Mouse (Mus musculus) ES-Bruce4 (cell line): ENCODE results near the gene Hormad2. TPM values are rescaled to one million over a fixed set of nuclear protein-coding genes. Genes with fewer than 3 reads are reported as not detected.

ENCODE experiments used
- H3K27ac ChIP-seq: 2 replicates; pipeline ENCODE4 v1.5.1; 2012; ENCODE audit warnings: low read length, inconsistent platforms; ENCODE audit not compliant: insufficient read depth
- H3K27me3 ChIP-seq: 2 replicates; pipeline ENCODE4 v1.6.1; 2012; ENCODE audit warnings: mild to moderate bottlenecking, low read length, inconsistent platforms; ENCODE audit not compliant: control insufficient read depth, poor library complexity, insufficient read depth, severe bottlenecking
- H3K36me3 ChIP-seq: 2 replicates; pipeline ENCODE4 v1.6.1; 2012; ENCODE audit warnings: inconsistent platforms, mild to moderate bottlenecking, low read length, moderate library complexity; ENCODE audit not compliant: control insufficient read depth, poor library complexity, insufficient read depth, severe bottlenecking
- H3K4me1 ChIP-seq: one replicate; pipeline ENCODE4 v1.8.1; 2011; ENCODE audit warnings: low read length; ENCODE audit not compliant: control insufficient read depth, insufficient read depth
- H3K4me3 ChIP-seq: 2 replicates; pipeline ENCODE4 v1.5.1; 2011; ENCODE audit warnings: low read depth, mild to moderate bottlenecking, low read length
- H3K9ac ChIP-seq: 2 replicates; pipeline ENCODE4 v1.6.1; 2012; ENCODE audit warnings: low read depth, mild to moderate bottlenecking, inconsistent platforms; ENCODE audit not compliant: poor library complexity, severe bottlenecking
- H3K9me3 ChIP-seq: replicated peaks from 2 replicates; pipeline ENCODE4 v1.6.1; 2012; ENCODE audit warnings: mild to moderate bottlenecking, low read length, inconsistent platforms; ENCODE audit not compliant: control insufficient read depth, poor library complexity, insufficient read depth, severe bottlenecking
- CTCF ChIP-seq: IDR thresholded peaks from one replicate; pipeline ENCODE4 v1.8.1; 2011; ENCODE audit warnings: low read depth, low read length
- EP300 ChIP-seq: IDR thresholded peaks from 2 replicates; pipeline ENCODE4 v1.6.1; 2011; ENCODE audit warnings: low read depth, low read length; ENCODE audit not compliant: insufficient read depth
- POLR2A ChIP-seq: IDR thresholded peaks from one replicate; pipeline ENCODE4 v1.8.1; 2011; ENCODE audit warnings: low read length; ENCODE audit not compliant: insufficient read depth
- polyA plus RNA-seq: library from polyadenylated mRNA; stranded (reverse); fragments of >200 nt; gene quantifications from 2 replicates; pipeline ENCODE4 v1.2.4, GENCODE M21; 2011; ENCODE audit warnings: low read depth; ENCODE audit not compliant: missing spikeins, insufficient read depth, insufficient read length

Hormad2 gene
- polyA plus RNA-seq, 1 experiment, result 3.2 TPM

GRCm38 (mm10) chr11:4467436-4467835 is 26.5 kb upstream of the Hormad2 start:
- H3K9me3 ChIP-seq, result no peaks in the 10 kb centered on the region
- peaks cover 2% of the 10 kb centered on the region for H3K4me1 ChIP-seq
- no peaks in the 10 kb centered on the region for H3K36me3 ChIP-seq
- H3K27ac ChIP-seq, result no peak overlapping the region
- no peak overlapping the region for H3K4me3 ChIP-seq
- H3K27me3 ChIP-seq, result no peaks in the 10 kb centered on the region
- TF ChIP-seq EP300 (no peak), POLR2A (no peak), CTCF (no peak)
- no peak overlapping the region for H3K9ac ChIP-seq

- no peaks in the 10 kb centered on the region for H3K36me3 ChIP-seq
- TF ChIP-seq EP300, result no peak
- no peak for TF ChIP-seq POLR2A
- H3K4me1 ChIP-seq, result peaks cover 2% of the 10 kb centered on the region
- no peaks in the 10 kb centered on the region for H3K27me3 ChIP-seq
- H3K27ac ChIP-seq, result no peak overlapping the region
- no peak overlapping the region for H3K9ac ChIP-seq
- no peaks in the 10 kb centered on the region for H3K9me3 ChIP-seq
- no peak overlapping the region for H3K4me3 ChIP-seq
Measured at GRCm38 (mm10) chr11:4466191-4466590, 25.3 kb upstream of the Hormad2 start.

GRCm38 (mm10) chr11:4464616-4465015 is 23.7 kb upstream of the Hormad2 start:
- TF ChIP-seq CTCF (no peak), POLR2A (no peak), EP300 (no peak)
- H3K27ac ChIP-seq, result 0 out of 2 replicates have a peak overlapping the region, but pooled peaks have one; percentile 3
- H3K4me1 ChIP-seq, result peaks cover 2% of the 10 kb centered on the region
- no peaks in the 10 kb centered on the region for H3K27me3 ChIP-seq
- no peak overlapping the region for H3K4me3 ChIP-seq
- H3K9ac ChIP-seq, result no peak overlapping the region
- H3K9me3 ChIP-seq, result no peaks in the 10 kb centered on the region
- no peaks in the 10 kb centered on the region for H3K36me3 ChIP-seq

GRCm38 (mm10) chr11:4464186-4464585 is 23.3 kb upstream of the Hormad2 start:
- Histone ChIP-seq H3K9ac (no peak overlapping the region), H3K27ac (no peak overlapping the region), H3K9me3 (no peaks in the 10 kb centered on the region), H3K27me3 (no peaks in the 10 kb centered on the region), H3K4me1 (peaks cover 2% of the 10 kb centered on the region), H3K4me3 (no peak overlapping the region), H3K36me3 (no peaks in the 10 kb centered on the region)
- no peak for TF ChIP-seq POLR2A
- TF ChIP-seq CTCF, result no peak
- TF ChIP-seq EP300, result no peak

- Histone ChIP-seq H3K9ac (no peak overlapping the region), H3K36me3 (no peaks in the 10 kb centered on the region), H3K27me3 (no peaks in the 10 kb centered on the region), H3K4me3 (no peak overlapping the region), H3K27ac (no peak overlapping the region), H3K9me3 (no peaks in the 10 kb centered on the region), H3K4me1 (peaks cover 2% of the 10 kb centered on the region)
- TF ChIP-seq EP300 (no peak), POLR2A (no peak), CTCF (no peak)
Measured at GRCm38 (mm10) chr11:4462868-4463267, 22.0 kb upstream of the Hormad2 start.

GRCm38 (mm10) chr11:4461154-4461553 is 20.2 kb upstream of the Hormad2 start:
- H3K36me3 ChIP-seq, result no peaks in the 10 kb centered on the region
- no peak overlapping the region for H3K9ac ChIP-seq
- no peak for TF ChIP-seq POLR2A
- peak; percentile 74; the same call in 1 of the 2 replicates for TF ChIP-seq EP300
- peaks cover 1% of the 10 kb centered on the region for H3K4me1 ChIP-seq
- H3K27ac ChIP-seq, result no peak overlapping the region
- H3K4me3 ChIP-seq, result no peak overlapping the region
- no peaks in the 10 kb centered on the region for H3K27me3 ChIP-seq
- no peaks in the 10 kb centered on the region for H3K9me3 ChIP-seq
